Mouse (Mus musculus): ENCODE results near the gene Tmcc2. TPM values are rescaled to one million over a fixed set of nuclear protein-coding genes. Genes with fewer than 3 reads are reported as not detected.
A peak's percentile ranks its signal among the peaks of the same experiment; 100 is the strongest.
"Not testable (repeated sequence)": the region's sequence is repeated elsewhere in the genome, so short reads cannot be mapped to it uniquely, and the experiment has no call there.

Tmcc2 gene
- polyA plus RNA-seq, 1 experiment from 2014 or later, result 26.1 TPM

DNA sequence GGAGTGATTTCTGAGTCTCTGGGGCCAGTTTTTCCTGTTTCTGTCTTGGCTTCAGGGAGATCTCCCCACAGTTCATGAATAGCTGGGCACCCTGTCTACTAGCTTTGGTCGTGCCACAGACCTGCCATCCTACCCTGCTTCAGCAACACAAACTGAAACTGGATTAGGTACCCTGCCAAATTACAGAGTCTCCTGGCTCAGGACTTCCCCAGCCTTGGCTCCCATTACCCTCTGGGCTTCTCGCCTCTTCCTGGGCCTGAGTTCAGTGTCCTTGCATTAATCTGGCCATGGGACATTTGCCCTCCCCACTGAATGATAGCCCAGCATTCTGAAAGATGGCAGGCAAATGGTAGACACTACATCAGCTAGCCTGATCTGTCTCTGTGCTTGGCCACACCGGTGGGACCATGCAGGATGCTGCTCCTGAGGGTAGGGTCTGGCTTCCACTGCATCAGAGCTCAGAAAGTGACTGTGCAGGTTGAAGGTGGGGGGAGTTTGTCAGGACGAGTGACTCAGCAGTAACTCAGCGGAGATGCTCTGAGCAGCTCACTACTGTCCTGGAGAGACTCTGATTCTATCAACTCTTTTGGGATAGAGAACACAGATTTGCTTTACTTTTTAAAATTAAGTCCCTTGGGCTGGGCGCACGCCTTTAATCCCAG, 26.1 kb downstream of the Tmcc2 start:
- 88% methylated on average over 7 of the region's 7 CpGs for WGBS
- H3K27me3 ChIP-seq, result no peaks in the 10 kb centered on the region
- H3K4me3 ChIP-seq (replicated peaks), result no peak overlapping the region
- peaks cover 40% of the 10 kb centered on the region for H3K36me3 ChIP-seq
- no peak for ATAC-seq
- 0 out of 2 replicates have a peak overlapping the region, but pooled peaks have one; percentile 14 for H3K9ac ChIP-seq (replicated peaks)
- no peak overlapping the region for H3K27ac ChIP-seq
- H3K4me1 ChIP-seq (replicated peaks), result peaks cover 25% of the 10 kb centered on the region
- no peaks in the 10 kb centered on the region for H3K9me3 ChIP-seq
- no peak overlapping the region for H3K4me2 ChIP-seq (replicated peaks)

DNA sequence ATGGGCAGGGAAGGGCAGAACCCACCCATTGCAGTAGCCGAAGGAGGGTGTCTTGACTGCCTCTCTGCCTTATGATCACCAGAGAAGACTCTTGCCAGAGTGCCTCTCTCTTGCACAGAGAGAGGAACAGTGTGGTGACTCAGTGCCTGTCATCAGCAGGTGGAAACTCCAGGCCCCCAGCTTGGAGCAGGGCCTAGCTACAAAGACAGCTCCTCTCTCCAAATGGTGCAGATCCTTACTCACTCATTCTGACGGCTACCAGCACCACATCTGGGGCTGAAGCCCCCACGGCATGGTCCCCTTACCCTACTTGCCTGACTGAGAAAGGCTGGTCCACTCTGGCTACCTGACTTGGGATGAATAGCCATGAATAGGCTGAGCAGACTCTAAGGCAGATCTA, 26.7 kb downstream of the Tmcc2 start:
- Histone ChIP-seq H3K4me3 (replicated peaks) (no peak overlapping the region), H3K27ac (no peak overlapping the region), H3K36me3 (peaks cover 40% of the 10 kb centered on the region), H3K4me2 (replicated peaks) (no peak overlapping the region), H3K9me3 (no peaks in the 10 kb centered on the region), H3K9ac (replicated peaks) (no peak overlapping the region), H3K4me1 (replicated peaks) (peaks cover 25% of the 10 kb centered on the region), H3K27me3 (no peaks in the 10 kb centered on the region)
- WGBS, result 91% methylated on average over 3 of the region's 3 CpGs
- ATAC-seq, result no peak

DNA sequence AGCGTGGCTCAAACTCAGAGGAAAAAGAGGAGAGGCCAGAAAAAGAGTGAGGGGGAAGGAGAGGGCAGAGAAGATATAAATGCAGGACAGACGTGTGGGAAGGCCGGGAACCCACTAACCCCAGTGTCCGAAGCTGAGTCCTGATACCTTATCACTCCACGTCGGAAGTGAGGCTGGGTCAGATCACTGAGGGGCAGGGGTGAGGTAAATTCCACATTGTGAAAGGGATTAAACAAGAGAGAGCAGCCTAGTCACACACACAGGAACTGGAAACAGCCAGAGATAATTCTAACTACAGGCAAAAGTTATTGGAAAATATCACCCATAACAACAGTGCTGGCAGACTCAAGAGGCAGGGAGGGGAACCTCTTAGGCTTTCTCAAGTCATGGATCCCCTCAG, 29.1 kb downstream of the Tmcc2 start:
- Histone ChIP-seq H3K4me2 (replicated peaks) (no peak overlapping the region), H3K4me3 (replicated peaks) (no peak overlapping the region), H3K4me1 (replicated peaks) (peaks cover 19% of the 10 kb centered on the region), H3K9me3 (no peaks in the 10 kb centered on the region), H3K9ac (replicated peaks) (no peak overlapping the region), H3K27ac (no peak overlapping the region), H3K36me3 (peaks cover 63% of the 10 kb centered on the region), H3K27me3 (no peaks in the 10 kb centered on the region)
- ATAC-seq, result no peak
- 92% methylated on average over 6 of the region's 6 CpGs for WGBS

DNA sequence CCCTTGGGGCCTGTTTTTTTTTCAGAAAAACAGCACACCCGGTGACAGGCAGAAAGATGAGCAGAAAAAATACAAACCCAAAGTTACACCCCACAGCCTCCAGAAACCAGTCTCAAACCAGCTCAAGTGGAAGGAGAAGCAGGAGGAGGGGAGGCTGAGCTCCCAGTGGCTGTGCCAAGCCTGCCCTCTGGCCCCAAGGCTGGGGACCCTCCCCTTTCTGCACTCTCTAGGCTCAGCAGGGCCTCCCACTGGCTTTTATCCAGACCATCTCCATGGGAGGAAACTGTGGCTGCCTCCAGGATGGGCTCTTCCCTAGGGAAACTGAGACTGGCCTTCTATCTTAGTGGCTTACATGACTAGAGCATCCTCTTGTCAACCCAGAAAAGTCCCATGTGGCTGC, 34.2 kb downstream of the Tmcc2 start:
- H3K4me2 ChIP-seq (replicated peaks), result no peak overlapping the region
- H3K4me1 ChIP-seq (replicated peaks), result peaks cover 20% of the 10 kb centered on the region
- no peaks in the 10 kb centered on the region for H3K27me3 ChIP-seq
- H3K4me3 ChIP-seq (replicated peaks), result no peak overlapping the region
- WGBS, result 46% methylated on average over 1 of the region's 1 CpGs
- H3K36me3 ChIP-seq, result peaks cover 50% of the 10 kb centered on the region
- 0 out of 2 replicates have a peak overlapping the region, but pooled peaks have one; percentile 46 for H3K27ac ChIP-seq
- no peak for ATAC-seq
- H3K9me3 ChIP-seq, result no peaks in the 10 kb centered on the region
- no peak overlapping the region for H3K9ac ChIP-seq (replicated peaks)

DNA sequence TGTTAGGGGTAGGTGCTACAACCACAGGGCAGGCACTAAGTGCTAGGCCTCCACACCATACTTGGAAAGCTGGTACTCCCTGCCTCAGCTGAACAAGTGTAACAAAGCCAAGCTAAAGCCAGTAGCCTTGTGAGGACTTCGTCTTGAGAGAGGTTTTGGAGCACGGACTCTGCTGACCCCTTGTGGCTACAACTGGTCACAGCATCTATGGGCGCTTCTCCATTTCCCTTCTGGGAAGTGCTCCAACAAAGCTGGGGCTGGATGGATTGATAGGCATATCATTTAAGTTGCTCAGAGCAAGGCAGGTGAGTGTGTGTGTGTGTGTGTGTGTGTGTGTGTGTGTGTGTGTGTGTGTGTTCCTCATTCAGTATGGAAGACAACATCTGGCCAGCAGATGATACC, 35.2 kb downstream of the Tmcc2 start:
- ATAC-seq, result peak; percentile 81
- Histone ChIP-seq H3K9ac (replicated peaks) (peak overlapping the region; percentile 11; the same call in 1 of the 2 replicates), H3K36me3 (peaks cover 40% of the 10 kb centered on the region), H3K4me3 (replicated peaks) (no peak overlapping the region), H3K27me3 (no peaks in the 10 kb centered on the region), H3K4me2 (replicated peaks) (no peak overlapping the region), H3K9me3 (no peaks in the 10 kb centered on the region), H3K27ac (peak overlapping the region; percentile 74), H3K4me1 (replicated peaks) (peaks cover 20% of the 10 kb centered on the region)
- 0% methylated on average over 3 of the region's 3 CpGs for WGBS

DNA sequence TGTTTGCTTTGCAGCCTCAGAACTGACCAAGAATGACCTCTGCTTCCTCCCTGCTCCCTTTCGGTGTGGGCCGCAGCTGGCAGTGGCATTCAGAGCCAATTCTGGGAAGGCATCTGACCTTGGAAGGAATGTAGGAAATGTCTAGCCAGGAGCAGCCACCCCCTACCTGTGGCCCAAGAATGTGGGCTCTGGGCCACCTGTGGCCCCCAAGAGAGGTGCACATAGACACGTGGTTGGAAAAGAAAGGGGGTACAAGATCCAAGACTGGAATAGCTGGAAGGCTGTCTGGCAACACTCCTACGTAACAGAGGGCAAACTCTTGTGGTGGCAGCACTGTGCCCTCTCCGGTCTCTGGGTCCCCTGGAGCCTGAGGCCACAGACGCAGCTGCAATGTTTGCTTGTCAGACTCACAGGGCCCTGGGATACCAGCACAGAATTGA, 35.9 kb downstream of the Tmcc2 start:
- no peaks in the 10 kb centered on the region for H3K27me3 ChIP-seq
- no peak overlapping the region for H3K4me2 ChIP-seq (replicated peaks)
- peak overlapping the region; percentile 11 for H3K9ac ChIP-seq (replicated peaks)
- no peak overlapping the region for H3K4me3 ChIP-seq (replicated peaks)
- H3K4me1 ChIP-seq (replicated peaks), result peaks cover 20% of the 10 kb centered on the region
- ATAC-seq, result peak; percentile 29; the same call in 1 of the 2 replicates
- H3K27ac ChIP-seq, result peak overlapping the region; percentile 74
- WGBS, result 50% methylated on average over 6 of the region's 6 CpGs
- peaks cover 33% of the 10 kb centered on the region for H3K36me3 ChIP-seq
- peaks cover 6% of the 10 kb centered on the region; the same call in 1 of the 2 replicates for H3K9me3 ChIP-seq

DNA sequence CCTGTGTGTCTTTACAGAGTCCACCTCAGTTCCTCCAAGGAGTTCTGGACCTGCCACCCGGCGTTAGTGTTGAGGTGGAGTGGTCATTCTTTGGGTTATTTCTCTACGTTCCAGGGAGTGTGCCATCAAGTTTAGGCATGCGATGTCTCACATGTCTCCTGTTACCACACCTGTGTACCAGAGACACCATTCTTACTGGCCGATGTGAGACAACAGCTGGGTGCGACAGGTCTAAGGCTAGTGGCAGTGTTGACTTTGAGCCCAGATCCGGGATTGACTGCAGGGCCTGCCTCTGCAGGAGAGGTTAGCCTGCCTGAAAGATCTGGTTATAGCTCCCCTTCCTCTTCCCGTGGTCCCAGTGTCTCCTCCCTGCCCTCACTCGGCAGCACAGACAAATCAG, 36.8 kb downstream of the Tmcc2 start:
- Histone ChIP-seq H3K27ac (no peak overlapping the region), H3K27me3 (no peaks in the 10 kb centered on the region), H3K4me1 (replicated peaks) (peaks cover 20% of the 10 kb centered on the region), H3K36me3 (peaks cover 24% of the 10 kb centered on the region), H3K4me3 (replicated peaks) (no peak overlapping the region), H3K9me3 (peaks cover 6% of the 10 kb centered on the region; the same call in 1 of the 2 replicates), H3K9ac (replicated peaks) (no peak overlapping the region), H3K4me2 (replicated peaks) (no peak overlapping the region)
- 78% methylated on average over 9 of the region's 9 CpGs for WGBS
- ATAC-seq, result no peak

DNA sequence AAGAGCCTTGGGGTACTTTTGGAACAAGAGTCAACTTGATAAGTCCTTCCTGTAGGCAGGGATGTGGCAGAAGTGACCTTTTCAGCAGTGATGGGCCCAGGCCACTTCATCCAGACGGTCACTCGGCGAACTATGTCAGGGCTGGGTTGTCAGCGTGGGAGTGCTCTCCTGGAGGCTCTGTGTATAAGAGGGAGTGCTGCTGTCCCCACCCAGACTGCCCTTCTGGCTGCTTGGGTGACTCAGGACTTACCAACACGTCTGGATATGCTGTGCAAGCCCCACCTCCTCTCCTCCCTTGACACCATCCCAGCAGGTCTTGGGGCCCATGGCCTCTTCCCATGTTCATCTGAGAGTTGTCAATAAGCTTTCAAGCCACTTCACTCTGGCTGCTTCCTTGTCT, 37.7 kb downstream of the Tmcc2 start:
- peaks cover 16% of the 10 kb centered on the region for H3K36me3 ChIP-seq
- no peak overlapping the region for H3K4me2 ChIP-seq (replicated peaks)
- H3K4me1 ChIP-seq (replicated peaks), result peaks cover 20% of the 10 kb centered on the region
- peaks cover 6% of the 10 kb centered on the region; the same call in 1 of the 2 replicates for H3K9me3 ChIP-seq
- WGBS, result 75% methylated on average over 5 of the region's 5 CpGs
- no peaks in the 10 kb centered on the region for H3K27me3 ChIP-seq
- H3K9ac ChIP-seq (replicated peaks), result no peak overlapping the region
- H3K4me3 ChIP-seq (replicated peaks), result no peak overlapping the region
- H3K27ac ChIP-seq, result no peak overlapping the region
- no peak for ATAC-seq

DNA sequence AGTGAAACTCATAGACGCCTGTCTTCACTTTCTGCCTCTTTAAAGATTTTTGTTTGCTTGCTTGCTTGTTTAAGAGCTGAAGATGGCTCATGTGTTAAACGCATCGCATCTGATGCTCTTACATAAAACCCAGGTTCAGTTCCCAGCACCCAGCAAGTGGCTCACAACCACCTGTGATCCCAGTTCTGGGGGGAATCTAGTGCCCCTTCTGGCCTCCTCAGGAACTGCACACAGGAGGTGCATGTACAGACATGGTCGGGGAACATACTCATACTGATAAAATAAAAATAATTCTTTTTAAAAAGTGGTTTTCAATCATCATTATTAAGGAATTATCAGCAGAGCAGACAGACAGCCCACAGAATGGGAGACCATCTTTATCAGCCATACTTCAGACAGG, 40.0 kb downstream of the Tmcc2 start:
- Histone ChIP-seq H3K27ac (no peak overlapping the region), H3K9me3 (peaks cover 6% of the 10 kb centered on the region; the same call in 1 of the 2 replicates), H3K4me2 (replicated peaks) (no peak overlapping the region), H3K36me3 (no peaks in the 10 kb centered on the region), H3K4me3 (replicated peaks) (no peak overlapping the region), H3K4me1 (replicated peaks) (peaks cover 15% of the 10 kb centered on the region), H3K9ac (replicated peaks) (no peak overlapping the region), H3K27me3 (no peaks in the 10 kb centered on the region)
- ATAC-seq, result no peak
- WGBS, result 97% methylated on average over 4 of the region's 4 CpGs

DNA sequence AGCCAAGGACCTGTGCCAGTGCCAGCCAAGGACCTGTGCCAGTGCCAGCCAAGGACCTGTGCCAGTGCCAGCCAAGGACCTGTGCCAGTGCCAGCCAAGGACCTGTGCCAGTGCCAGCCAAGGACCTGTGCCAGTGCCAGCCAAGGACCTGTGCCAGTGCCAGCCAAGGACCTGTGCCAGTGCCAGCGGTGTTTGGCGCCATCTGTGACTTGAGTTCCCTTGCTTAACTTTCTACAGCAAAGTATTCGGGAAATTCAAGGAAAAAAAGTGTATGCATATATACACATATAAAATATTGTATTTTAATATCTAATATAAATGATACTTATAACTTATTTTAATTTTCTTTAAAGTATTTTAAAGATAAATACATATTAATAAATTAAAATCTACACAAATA, 41.5 kb downstream of the Tmcc2 start:
- WGBS, result 96% methylated on average over 3 of the region's 3 CpGs
- H3K4me3 ChIP-seq (replicated peaks); H3K9me3 ChIP-seq; H3K36me3 ChIP-seq; H3K9ac ChIP-seq (replicated peaks); H3K27me3 ChIP-seq; H3K27ac ChIP-seq; H3K4me2 ChIP-seq (replicated peaks); H3K4me1 ChIP-seq (replicated peaks); ATAC-seq: not testable (repeated sequence)

DNA sequence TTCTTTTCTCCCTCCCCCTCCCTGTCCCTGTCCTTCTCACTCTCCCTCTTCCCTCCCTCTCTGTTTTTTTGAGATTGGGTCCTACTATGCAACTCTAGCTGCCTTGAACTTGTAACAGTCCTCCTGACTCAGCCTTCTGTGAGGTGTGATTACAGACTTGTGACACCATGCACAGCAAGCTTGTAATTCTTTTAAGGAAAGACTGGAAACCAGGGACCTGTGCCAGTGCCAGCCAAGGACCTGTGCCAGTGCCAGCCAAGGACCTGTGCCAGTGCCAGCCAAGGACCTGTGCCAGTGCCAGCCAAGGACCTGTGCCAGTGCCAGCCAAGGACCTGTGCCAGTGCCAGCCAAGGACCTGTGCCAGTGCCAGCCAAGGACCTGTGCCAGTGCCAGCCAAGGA, 42.0 kb downstream of the Tmcc2 start:
- H3K4me3 ChIP-seq (replicated peaks); H3K9ac ChIP-seq (replicated peaks); H3K27ac ChIP-seq; H3K36me3 ChIP-seq; H3K27me3 ChIP-seq; H3K4me2 ChIP-seq (replicated peaks); H3K9me3 ChIP-seq; ATAC-seq; H3K4me1 ChIP-seq (replicated peaks): not testable (repeated sequence)

DNA sequence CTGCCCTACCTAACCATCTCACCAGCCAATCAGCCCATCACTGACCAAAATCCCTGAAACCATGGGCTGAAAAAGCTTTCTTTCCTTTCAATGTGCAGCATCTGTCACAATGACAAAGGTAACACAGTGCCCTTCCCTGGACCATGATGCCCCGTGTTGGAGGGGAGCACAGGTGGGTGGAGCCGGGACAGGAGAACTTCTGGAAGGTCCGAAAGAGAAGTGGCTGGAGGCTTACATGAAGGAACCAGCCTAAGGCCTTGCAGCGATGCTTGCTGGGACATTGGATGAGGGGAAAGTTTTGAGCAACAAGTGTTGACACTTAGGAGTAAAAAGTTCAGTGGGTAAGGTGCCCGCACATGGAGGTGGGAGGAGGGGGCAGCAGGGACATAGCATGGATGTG, 42.7 kb downstream of the Tmcc2 start:
- Histone ChIP-seq H3K9me3 (peaks cover 6% of the 10 kb centered on the region; the same call in 1 of the 2 replicates), H3K9ac (replicated peaks) (no peak overlapping the region), H3K4me2 (replicated peaks) (no peak overlapping the region), H3K36me3 (no peaks in the 10 kb centered on the region), H3K4me3 (replicated peaks) (no peak overlapping the region), H3K4me1 (replicated peaks) (no peaks in the 10 kb centered on the region), H3K27ac (no peak overlapping the region), H3K27me3 (no peaks in the 10 kb centered on the region)
- ATAC-seq, result no peak
- 88% methylated on average over 5 of the region's 5 CpGs for WGBS

DNA sequence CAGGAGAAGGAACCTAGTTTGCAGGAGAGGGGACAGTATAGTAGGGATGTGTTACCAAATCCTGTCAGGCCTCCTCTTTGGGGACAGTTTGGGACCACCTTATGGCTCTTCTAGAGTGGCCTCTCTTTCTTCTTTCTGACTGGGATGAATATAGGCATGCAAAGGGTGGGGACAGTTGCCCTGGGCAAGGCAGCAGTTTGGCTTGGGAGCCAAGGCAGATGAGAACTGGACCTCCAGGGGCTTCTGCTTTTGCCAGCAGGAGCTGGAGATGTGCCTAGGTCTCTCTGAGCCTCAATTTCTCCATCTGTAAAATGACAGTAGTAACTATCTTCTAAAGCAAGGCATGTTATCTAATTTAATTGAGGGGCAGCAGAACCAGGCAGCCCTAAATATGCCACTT, 44.1 kb downstream of the Tmcc2 start:
- Histone ChIP-seq H3K4me3 (replicated peaks) (no peak overlapping the region), H3K4me1 (replicated peaks) (no peaks in the 10 kb centered on the region)
- no peak for ATAC-seq

More for the DNA sequence above, 44.1 kb downstream of the Tmcc2 start:
- no peak overlapping the region for H3K27ac ChIP-seq
- no peak overlapping the region for H3K9ac ChIP-seq (replicated peaks)
- peaks cover 6% of the 10 kb centered on the region; the same call in 1 of the 2 replicates for H3K9me3 ChIP-seq
- no peak overlapping the region for H3K4me2 ChIP-seq (replicated peaks)
- H3K27me3 ChIP-seq, result no peaks in the 10 kb centered on the region
- H3K36me3 ChIP-seq, result no peaks in the 10 kb centered on the region
